Mouse (Mus musculus) Patski (cell line): ENCODE measurements at regions not wholly inside any gene's neighbourhood (a gene's known extent, or its start where the extent isn't known, plus 50 kb on each side); places are given as distances from the start of the nearest gene placed in this dataset.

Source experiments
- ATAC-seq: fragments of 100-300 bp; one replicate; pipeline ENCODE4 v1.8.0; 2021
- CTCF ChIA-PET: fragments of 350-600 bp; sonication (Branson Sonifier 250); formaldehyde crosslinking; loops from one replicate; lab custom pipeline; 2022; ENCODE audit warnings: inconsistent platforms; lab: Charles Lee
- POLR2A ChIA-PET: fragments of 350-600 bp; sonication (Branson Sonifier 250); formaldehyde crosslinking; loops from one replicate; lab custom pipeline; 2022; ENCODE audit warnings: antibody characterized with exemption, inconsistent platforms; lab: Charles Lee
- DNase-seq: peaks from one replicate; pipeline ENCODE4 v3.0.0-alpha.2; 2011; ENCODE audit warnings: low read depth, low spot score
- H3K27me3 ChIP-seq: fragments of 371-371 bp; one replicate; pipeline ENCODE4 v1.5.1; 2021
- CTCF ChIP-seq: fragments of 100-300 bp; IDR thresholded peaks from one replicate; pipeline ENCODE4 v1.5.1; 2021
- in situ Hi-C: fragments of 300-500 bp; cut with MboI; formaldehyde crosslinking; loops from 3 replicates; pipeline ENCODE4 v1.11.1; 2018; ENCODE audit warnings: low pct_unique_long_range_greater_than_20kb, mixed read lengths

DNA sequence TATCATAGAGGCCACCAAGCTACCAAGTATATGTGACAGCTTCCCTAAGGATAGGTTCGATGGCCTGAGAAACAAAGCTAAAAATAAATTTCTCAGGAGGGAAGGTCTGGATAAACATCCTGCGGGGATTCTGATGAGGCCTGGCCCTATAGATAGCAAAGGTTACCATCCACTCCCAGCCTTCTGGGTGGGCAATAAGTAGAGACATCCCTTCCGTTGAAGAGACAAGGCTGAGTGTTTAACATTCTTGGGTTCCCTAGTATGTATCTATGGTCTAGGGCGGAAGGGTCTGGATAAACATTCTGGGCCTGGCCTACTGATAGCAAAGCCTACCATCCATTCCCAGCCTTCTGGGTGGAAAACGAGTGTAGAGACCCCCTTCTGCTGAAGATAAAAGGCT, 180.5 kb upstream of the Dlk1 start:
- DNase-seq (no peak), ATAC-seq (no peak)
- no peak for TF ChIP-seq CTCF
- POLR2A ChIA-PET = no interaction called here
- CTCF ChIA-PET = no interaction called here
- in situ Hi-C loops = no loop called here
- H3K27me3 ChIP-seq = peaks cover 9% of the 10 kb centered on the region

DNA sequence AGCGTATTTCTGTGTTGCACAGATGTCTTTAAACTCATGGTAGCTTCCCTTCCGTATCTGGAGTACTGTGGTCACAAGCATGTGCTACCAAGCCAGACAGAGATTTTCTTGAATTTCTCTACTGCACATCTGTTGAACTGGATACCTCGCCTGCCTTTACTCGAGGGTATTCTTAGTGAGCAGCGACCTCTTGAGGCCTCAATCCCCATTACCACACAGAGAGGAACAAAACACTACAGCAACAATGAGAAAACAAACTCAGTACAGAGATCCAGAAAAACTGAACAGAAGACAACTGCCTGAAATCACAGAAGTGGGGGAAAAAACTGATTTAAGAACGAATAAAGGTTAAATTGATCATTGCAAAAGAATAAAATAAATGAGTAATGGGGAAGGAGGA, 137.8 kb upstream of the Dlk1 start:
- H3K27me3 ChIP-seq = peaks cover 26% of the 10 kb centered on the region
- ATAC-seq (no peak), DNase-seq (no peak)
- ChIA-PET POLR2A (no interaction called here), CTCF (no interaction called here)
- in situ Hi-C loops = loop anchor here (5.0 kb wide), 1 partner anchor 413 kb away; no protein-coding TSS in a partner anchor
- peak; percentile 60 for TF ChIP-seq CTCF

DNA sequence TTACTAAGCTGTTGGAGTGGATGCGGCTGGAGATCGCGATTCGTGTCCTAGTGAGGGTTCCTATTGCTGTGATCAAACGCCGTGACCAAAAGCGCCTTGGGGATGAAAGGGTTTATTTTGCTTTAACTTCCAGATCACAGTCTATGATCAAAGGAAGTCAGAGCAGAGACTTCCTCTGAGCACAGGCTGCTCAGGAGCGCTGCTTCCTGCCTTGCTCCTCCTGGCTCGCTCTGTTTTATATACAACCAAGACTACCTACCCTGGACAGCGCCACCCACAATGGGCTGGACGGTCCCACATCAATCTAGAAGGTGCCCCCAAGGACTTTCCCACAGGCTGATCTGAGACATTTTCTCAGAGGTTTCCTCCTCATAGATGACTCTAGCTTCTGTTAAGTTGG, 126.6 kb upstream of the Dlk1 start:
- peaks cover 7% of the 10 kb centered on the region for H3K27me3 ChIP-seq
- ATAC-seq = no peak
- no peak for TF ChIP-seq CTCF
- DNase-seq = no peak
- in situ Hi-C loops = no loop called here
- ChIA-PET POLR2A (no interaction called here), CTCF (no interaction called here)

DNA sequence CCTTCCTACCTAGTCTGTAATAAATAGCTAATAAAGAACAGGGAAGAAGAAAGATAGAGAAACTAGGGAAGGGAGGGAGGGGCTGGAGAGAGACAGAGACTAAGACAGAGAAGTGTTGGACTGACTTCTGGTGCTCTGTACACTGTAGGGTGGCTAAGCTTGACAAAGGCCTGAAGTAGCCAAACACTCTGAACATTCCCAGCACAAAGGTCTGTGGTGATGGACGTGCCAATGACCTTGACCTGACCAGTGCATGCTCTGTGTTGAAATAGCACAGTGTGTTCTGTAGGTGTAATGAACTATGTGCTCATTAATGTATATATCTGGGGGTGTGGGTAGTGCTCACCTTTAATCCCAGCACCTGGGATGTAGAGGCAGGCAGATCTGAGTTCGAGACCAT, 81.3 kb upstream of the Dlk1 start:
- ChIA-PET CTCF (no interaction called here), POLR2A (no interaction called here)
- in situ Hi-C loops = no loop called here
- no peak for ATAC-seq
- H3K27me3 ChIP-seq = no peaks in the 10 kb centered on the region
- no peak for TF ChIP-seq CTCF
- no peak for DNase-seq

GRCm38 (mm10) chr12:109385794-109386193, 66.8 kb upstream of the Dlk1 start:
- ATAC-seq (no peak), DNase-seq (no peak)
- H3K27me3 ChIP-seq = peaks cover 32% of the 10 kb centered on the region
- ChIA-PET POLR2A (no interaction called here), CTCF (no interaction called here)
- in situ Hi-C loops = no loop called here
- TF ChIP-seq CTCF = no peak

DNA sequence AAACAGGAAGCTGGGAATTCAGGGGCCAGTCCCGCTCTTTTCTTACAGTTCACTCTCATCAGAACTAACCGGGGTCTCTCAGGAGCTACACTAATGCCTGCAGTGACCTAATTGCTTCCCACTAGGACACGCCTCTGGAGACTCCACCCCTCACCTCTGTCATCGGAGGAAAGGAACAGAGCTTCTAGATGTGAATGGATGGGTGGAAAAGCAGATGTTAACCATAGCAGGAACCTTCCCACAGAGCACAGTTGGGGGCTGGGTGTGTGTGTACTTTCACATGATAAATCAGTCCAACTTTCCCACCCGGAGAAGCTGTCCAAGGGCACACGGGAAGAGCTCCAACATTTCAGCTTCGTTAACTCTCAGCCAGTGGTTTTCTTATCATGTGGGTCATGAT, 63.8 kb upstream of the Dlk1 start:
- H3K27me3 ChIP-seq = peaks cover 17% of the 10 kb centered on the region
- no peak for DNase-seq
- no peak for ATAC-seq
- TF ChIP-seq CTCF = no peak
- in situ Hi-C loops = no loop called here
- ChIA-PET CTCF (interaction anchor here (0.7 to 1.7 kb wide), 2 partner anchors 10 to 166 kb away, joined by 3 to 4 read pairs; no protein-coding TSS in a partner anchor), POLR2A (no interaction called here)

GRCm38 (mm10) chr12:109390388-109390920, 62.2 kb upstream of the Dlk1 start:
- CTCF ChIA-PET = no interaction called here
- DNase-seq (no peak), ATAC-seq (no peak)
- no peak for TF ChIP-seq CTCF
- peaks cover 14% of the 10 kb centered on the region for H3K27me3 ChIP-seq
- in situ Hi-C loops = loop anchor here (5.0 kb wide), 1 partner anchor 488 kb away; no protein-coding TSS in a partner anchor
- POLR2A ChIA-PET = no interaction called here

- in situ Hi-C loops = loop anchor here (5.0 kb wide), 1 partner anchor 489 kb away; no protein-coding TSS in a partner anchor
- ATAC-seq = no peak
- no peak for DNase-seq
Observed at GRCm38 (mm10) chr12:109390978-109391377, 61.6 kb upstream of the Dlk1 start.

DNA sequence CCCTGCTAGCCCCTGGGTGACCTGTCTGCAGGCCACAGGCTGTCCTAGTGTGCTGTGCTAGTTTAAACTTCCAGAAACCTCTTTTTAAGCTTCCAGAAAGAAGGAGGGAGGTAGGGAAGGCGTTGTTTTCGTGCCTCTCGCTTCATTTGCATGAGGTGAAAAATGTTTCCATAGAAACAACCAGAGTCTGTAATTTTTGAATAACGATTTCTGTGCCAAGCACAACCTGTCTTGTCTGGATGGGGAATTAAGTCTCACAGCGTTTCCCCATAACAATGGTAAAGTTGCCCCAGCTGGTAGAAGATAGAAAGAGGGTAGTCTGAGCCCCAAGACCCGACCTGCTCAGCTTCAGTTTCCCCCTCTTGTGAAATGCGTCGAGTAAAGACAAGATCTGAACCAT, 59.3 kb upstream of the Dlk1 start:
- ATAC-seq (no peak), DNase-seq (no peak)
- H3K27me3 ChIP-seq = no peaks in the 10 kb centered on the region
- ChIA-PET CTCF (interaction anchor here (1.4 to 2.0 kb wide), 3 partner anchors 25 to 498 kb away, joined by 3 to 9 read pairs (median 4); no protein-coding TSS in a partner anchor), POLR2A (no interaction called here)
- TF ChIP-seq CTCF = no peak
- in situ Hi-C loops = loop anchor here (5.0 kb wide), 1 partner anchor 491 kb away; no protein-coding TSS in a partner anchor

More at GRCm38 (mm10) chr12:109390978-109391377, 61.6 kb upstream of the Dlk1 start:
- no peak for TF ChIP-seq CTCF
- POLR2A ChIA-PET = no interaction called here
- peaks cover 9% of the 10 kb centered on the region for H3K27me3 ChIP-seq
- CTCF ChIA-PET = no interaction called here

- ATAC-seq (peak; percentile 81), DNase-seq (no peak)
- no peak for TF ChIP-seq CTCF
- H3K27me3 ChIP-seq = no peaks in the 10 kb centered on the region
- in situ Hi-C loops = loop anchor here (5.0 kb wide), 1 partner anchor 491 kb away; no protein-coding TSS in a partner anchor
- POLR2A ChIA-PET = no interaction called here
- CTCF ChIA-PET = interaction anchor here (1.4 to 2.0 kb wide), 3 partner anchors 25 to 499 kb away, joined by 3 to 9 read pairs (median 4); no protein-coding TSS in a partner anchor
Observed at GRCm38 (mm10) chr12:109393795-109394194, 58.8 kb upstream of the Dlk1 start.

- POLR2A ChIA-PET = no interaction called here
- H3K27me3 ChIP-seq = no peaks in the 10 kb centered on the region
- CTCF ChIA-PET = interaction anchor here (1.9 to 2.0 kb wide), 2 partner anchors 24 to 491 kb away, joined by 4 to 9 read pairs; no protein-coding TSS in a partner anchor
- in situ Hi-C loops = loop anchor here (5.0 kb wide), 1 partner anchor 492 kb away; no protein-coding TSS in a partner anchor
- ATAC-seq = no peak
- DNase-seq = no peak
- TF ChIP-seq CTCF = no peak
Observed at GRCm38 (mm10) chr12:109394396-109394795, 58.2 kb upstream of the Dlk1 start.
